Mouse (Mus musculus) intestine, embryonic 14.5 days (tissue): ENCODE results near the gene Rab11fip4. TPM values are rescaled to one million over a fixed set of nuclear protein-coding genes. Genes with fewer than 3 reads are reported as not detected.
A peak's percentile ranks its signal among the peaks of the same experiment; 100 is the strongest.
"Not testable (repeated sequence)": the region's sequence is repeated elsewhere in the genome, so short reads cannot be mapped to it uniquely, and the experiment has no call there.

Source experiments
- ATAC-seq: fragments of 200-750 bp; cut with Nextera tagmentation; replicated peaks from 2 replicates; pipeline ENCODE4 v1.8.0; 2017; ENCODE audit warnings: low read depth, moderate number of reproducible peaks, moderate TSS enrichment, moderate library complexity; ENCODE audit not compliant: low FRiP score, low TSS enrichment
- DNase-seq: peaks from one replicate; pipeline ENCODE4 v3.0.0-alpha.2; 2018; ENCODE audit warnings: low spot score
- H3K27ac ChIP-seq: fragments of 300-500 bp; sonication (generic); 2 replicates; pipeline ENCODE4 v1.5.1; 2014; ENCODE audit warnings: low read depth, mild to moderate bottlenecking, control low read depth
- H3K27me3 ChIP-seq: fragments of 300-500 bp; sonication (generic); replicated peaks from 2 replicates; pipeline ENCODE4 v1.6.1; 2014; ENCODE audit warnings: low read length, control low read depth; ENCODE audit not compliant: control insufficient read depth, insufficient read depth
- H3K36me3 ChIP-seq: fragments of 300-500 bp; sonication (generic); 2 replicates; pipeline ENCODE4 v1.6.1; 2014; ENCODE audit warnings: low read length, control low read depth; ENCODE audit not compliant: control insufficient read depth, insufficient read depth
- H3K4me1 ChIP-seq: fragments of 300-500 bp; sonication (generic); replicated peaks from 2 replicates; pipeline ENCODE4 v1.6.1; 2014; ENCODE audit warnings: low read length, control low read depth, mixed read lengths; ENCODE audit not compliant: control insufficient read depth, insufficient read depth
- H3K4me2 ChIP-seq: fragments of 300-500 bp; sonication (generic); 2 replicates; pipeline ENCODE4 v1.6.1; 2014; ENCODE audit warnings: low read length
- H3K4me3 ChIP-seq: fragments of 300-500 bp; sonication (generic); 2 replicates; pipeline ENCODE4 v1.5.1; 2014; ENCODE audit warnings: low read depth, low read length, control low read depth, mixed read lengths
- H3K9ac ChIP-seq: fragments of 300-500 bp; sonication (generic); 2 replicates; pipeline ENCODE4 v1.6.1; 2014; ENCODE audit warnings: mild to moderate bottlenecking, low read length
- H3K9me3 ChIP-seq: fragments of 300-500 bp; sonication (generic); 2 replicates; pipeline ENCODE4 v1.6.1; 2016; ENCODE audit warnings: low read length, control low read depth; ENCODE audit not compliant: control insufficient read depth
- WGBS: fragments of 180-500 bp; shearing (Covaris S2); extraction: QIAGEN DNeasy Blood & Tissue Kit; methylation state at CpG from one replicate; pipeline ENCODE4 v1.1.7; 2014; 5-methylcytosine and 5-hydroxymethylcytosine counted together
- polyA plus RNA-seq: library from polyadenylated mRNA; unstranded; fragments of >200 nt; fragmentation: Nextera tagmentation; extraction: Ambion mirVana; gene quantifications from 2 replicates; pipeline ENCODE4 v1.2.1, GENCODE M21; 2014

The Rab11fip4 gene
- polyA plus RNA-seq, 1 experiment from 2014 or later: 1.5 TPM

DNA sequence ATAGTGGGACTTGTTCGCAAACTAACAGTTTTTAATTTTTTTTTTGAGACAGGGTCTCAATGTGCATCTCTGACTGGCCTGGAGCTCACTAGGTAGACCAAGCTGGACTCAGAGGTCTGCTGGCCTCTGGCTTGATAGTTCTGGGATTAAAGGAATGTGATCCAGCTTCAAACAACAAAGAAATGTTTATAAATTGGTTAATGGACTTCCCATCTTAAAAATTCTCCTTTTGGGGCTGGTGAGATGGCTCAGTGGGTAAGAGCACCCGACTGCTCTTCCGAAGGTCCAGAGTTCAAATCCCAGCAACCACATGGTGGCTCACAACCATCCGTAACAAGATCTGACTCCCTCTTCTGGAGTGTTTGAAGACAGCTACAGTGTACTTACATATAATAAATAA lies 107.5 kb downstream of the Rab11fip4 start:
- not testable (repeated sequence) for H3K27ac ChIP-seq, H3K4me2 ChIP-seq, H3K4me3 ChIP-seq, H3K9me3 ChIP-seq, H3K9ac ChIP-seq, H3K36me3 ChIP-seq, H3K27me3 ChIP-seq, DNase-seq, ATAC-seq
- peaks cover 11% of the 10 kb centered on the region for H3K4me1 ChIP-seq
- WGBS: 89% methylated on average over 3 of the region's 4 CpGs

DNA sequence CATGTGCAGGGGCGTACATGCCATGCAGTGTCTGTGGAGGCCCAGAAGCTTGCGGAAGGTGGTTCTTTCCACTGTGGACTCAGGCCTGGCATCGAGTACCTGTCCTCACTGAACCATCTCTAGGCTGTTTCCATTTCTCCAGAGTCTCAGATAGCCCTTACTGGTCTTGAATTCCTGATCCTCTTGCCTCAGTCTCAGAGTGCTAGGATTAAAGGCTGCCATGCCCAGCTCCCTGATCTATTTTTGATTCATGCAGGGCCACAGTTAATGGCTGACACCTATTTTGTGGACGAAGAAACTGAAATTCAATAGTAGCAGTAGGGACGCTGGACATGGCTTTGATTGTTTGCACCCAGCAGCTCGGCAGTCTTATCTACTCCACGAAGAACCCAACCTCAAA lies 110.5 kb downstream of the Rab11fip4 start:
- Histone ChIP-seq H3K4me3 (no peak overlapping the region), H3K9me3 (no peaks in the 10 kb centered on the region), H3K27me3 (no peaks in the 10 kb centered on the region), H3K4me2 (no peak overlapping the region), H3K9ac (no peak overlapping the region), H3K4me1 (peaks cover 23% of the 10 kb centered on the region), H3K36me3 (0 out of 2 replicates have a peak, but pooled peaks cover 5% of the 10 kb centered on the region), H3K27ac (no peak overlapping the region)
- ATAC-seq: no peak
- no peak for DNase-seq
- WGBS: 87% methylated on average over 7 of the region's 7 CpGs

DNA sequence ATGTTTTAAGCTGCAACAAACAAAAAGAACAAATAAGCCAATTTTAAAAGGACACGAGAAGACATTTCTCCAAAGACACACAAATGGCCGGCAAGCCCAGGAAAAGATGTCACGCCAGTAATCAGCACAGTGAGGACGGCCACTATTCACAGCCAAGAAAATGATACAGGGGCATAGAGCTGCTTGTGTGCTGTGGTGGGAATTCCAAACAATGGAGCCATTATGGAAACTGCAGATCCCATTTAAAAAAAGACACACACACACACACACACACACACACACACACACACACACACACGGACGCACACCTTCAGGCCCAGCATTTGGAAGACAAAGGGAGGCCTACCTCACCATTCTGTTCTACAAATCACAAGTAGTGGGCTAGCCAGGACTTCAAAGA lies 111.1 kb downstream of the Rab11fip4 start:
- 78% methylated on average over 6 of the region's 6 CpGs for WGBS

DNA sequence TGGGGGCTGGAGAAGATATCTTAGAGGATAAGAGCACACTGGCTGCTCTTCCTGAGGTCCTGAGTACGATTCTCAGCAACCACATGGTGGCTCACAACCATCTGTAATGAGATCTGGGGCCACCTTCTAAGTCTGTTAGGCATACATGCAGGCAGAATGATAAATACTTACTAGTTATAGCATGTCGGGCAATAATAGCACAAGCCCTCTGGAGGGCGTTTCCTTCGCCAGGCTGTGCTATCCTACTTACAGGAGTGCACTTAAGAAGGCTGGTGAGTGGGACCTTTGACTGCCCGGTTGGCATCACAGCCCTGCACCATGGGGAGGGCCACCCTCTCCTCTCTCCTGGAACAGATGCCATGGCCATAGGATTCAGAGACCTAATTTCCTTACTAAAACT lies 112.4 kb downstream of the Rab11fip4 start:
- peak; percentile 19; the same call in 1 of the 2 replicates for ATAC-seq
- Histone ChIP-seq H3K4me2 (peak overlapping the region; percentile 82), H3K36me3 (0 out of 2 replicates have a peak, but pooled peaks cover 5% of the 10 kb centered on the region), H3K27me3 (no peaks in the 10 kb centered on the region), H3K4me1 (peaks cover 23% of the 10 kb centered on the region), H3K9ac (peak overlapping the region; percentile 90), H3K27ac (peak overlapping the region; percentile 99), H3K9me3 (no peaks in the 10 kb centered on the region), H3K4me3 (peak overlapping the region; percentile 84)
- WGBS: 3% methylated on average over 5 of the region's 5 CpGs
- peak; percentile 84 for DNase-seq

More for the DNA sequence above, 111.1 kb downstream of the Rab11fip4 start:
- H3K9me3 ChIP-seq: no peaks in the 10 kb centered on the region
- DNase-seq (no peak), ATAC-seq (no peak)
- no peak overlapping the region for H3K9ac ChIP-seq
- H3K27me3 ChIP-seq: no peaks in the 10 kb centered on the region
- H3K4me3 ChIP-seq: no peak overlapping the region
- H3K27ac ChIP-seq: no peak overlapping the region
- peaks cover 23% of the 10 kb centered on the region for H3K4me1 ChIP-seq
- H3K36me3 ChIP-seq: 0 out of 2 replicates have a peak, but pooled peaks cover 5% of the 10 kb centered on the region
- H3K4me2 ChIP-seq: 0 out of 2 replicates have a peak overlapping the region, but pooled peaks have one; percentile 20

DNA sequence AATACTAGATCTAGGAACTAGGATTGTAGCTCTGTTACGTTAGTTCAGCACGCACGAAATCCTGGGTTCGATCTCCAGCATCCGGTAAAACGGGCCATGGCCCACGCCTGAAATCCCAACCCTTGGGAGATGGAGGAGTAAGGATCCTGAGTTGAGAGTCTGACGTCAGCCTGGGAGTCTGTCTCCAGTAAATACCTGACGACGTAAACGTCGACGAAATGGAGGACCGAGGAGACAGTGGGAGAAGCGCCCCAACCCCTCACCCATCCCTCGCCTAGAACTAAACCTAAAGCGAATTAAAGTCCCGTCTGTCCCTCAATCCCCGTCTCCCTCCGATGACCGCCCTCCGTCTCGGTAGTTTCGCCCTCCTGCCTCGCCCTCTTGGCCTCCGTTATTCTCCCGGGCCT lies 112.9 kb downstream of the Rab11fip4 start:
- ATAC-seq: peak; percentile 72
- Histone ChIP-seq H3K4me1 (peaks cover 23% of the 10 kb centered on the region), H3K9me3 (no peaks in the 10 kb centered on the region), H3K4me3 (peak overlapping the region; percentile 84), H3K27me3 (no peaks in the 10 kb centered on the region), H3K36me3 (0 out of 2 replicates have a peak, but pooled peaks cover 5% of the 10 kb centered on the region), H3K27ac (peak overlapping the region; percentile 99), H3K9ac (peak overlapping the region; percentile 90), H3K4me2 (peak overlapping the region; percentile 82)
- under 1% methylated on average over 27 of the region's 27 CpGs for WGBS
- no peak for DNase-seq

DNA sequence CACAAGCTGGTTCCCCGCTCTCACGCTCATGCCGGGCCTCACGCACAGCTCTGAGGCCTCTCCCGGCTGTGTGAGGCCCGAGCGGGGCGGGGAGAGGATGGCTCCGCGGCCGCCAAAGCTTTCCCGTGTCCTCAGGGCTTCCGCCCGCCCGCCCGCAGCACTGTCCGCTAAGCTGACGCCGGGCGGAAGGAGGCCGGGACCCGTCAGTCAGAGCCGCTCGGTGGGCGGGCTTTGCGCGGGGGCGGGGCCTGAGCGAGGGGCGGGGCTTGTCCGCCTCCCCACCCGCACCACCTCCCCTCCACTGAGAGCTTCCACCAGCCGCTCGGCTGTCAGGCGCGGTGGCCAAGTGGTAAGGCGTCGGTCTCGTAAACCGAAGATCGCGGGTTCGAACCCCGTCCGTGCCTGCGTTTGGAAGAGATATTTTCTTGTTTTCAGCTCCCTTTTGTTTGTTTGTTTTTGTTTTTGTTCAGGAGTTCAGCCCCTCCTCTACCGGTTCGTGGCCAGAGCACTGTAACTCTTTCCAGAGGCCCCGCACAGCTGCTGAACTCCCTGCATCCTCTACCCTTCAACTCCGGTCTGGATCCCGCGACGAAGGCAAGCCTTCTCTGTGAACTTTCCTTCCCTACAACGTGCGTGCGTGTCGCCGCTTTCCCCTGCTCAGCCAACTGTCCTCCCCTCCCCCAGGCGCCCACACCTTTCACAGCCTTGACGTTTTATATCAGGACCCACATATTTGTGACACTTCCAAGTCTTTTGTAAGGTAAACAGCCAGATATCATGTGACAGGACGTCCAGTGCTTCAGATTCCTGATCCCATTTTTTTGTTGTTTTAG lies 113.5 kb downstream of the Rab11fip4 start:
- H3K9me3 ChIP-seq: no peaks in the 10 kb centered on the region
- H3K27ac ChIP-seq: peak overlapping the region; percentile 99
- 0 out of 2 replicates have a peak, but pooled peaks cover 5% of the 10 kb centered on the region for H3K36me3 ChIP-seq
- WGBS: under 1% methylated on average over 59 of the region's 61 CpGs
- H3K4me3 ChIP-seq: peak overlapping the region; percentile 84
- H3K4me1 ChIP-seq: peaks cover 23% of the 10 kb centered on the region
- DNase-seq (peak; percentile 100), ATAC-seq (peak; percentile 96)
- peaks cover 6% of the 10 kb centered on the region; the same call in 1 of the 2 replicates for H3K27me3 ChIP-seq
- peak overlapping the region; percentile 90 for H3K9ac ChIP-seq
- H3K4me2 ChIP-seq: peak overlapping the region; percentile 82

DNA sequence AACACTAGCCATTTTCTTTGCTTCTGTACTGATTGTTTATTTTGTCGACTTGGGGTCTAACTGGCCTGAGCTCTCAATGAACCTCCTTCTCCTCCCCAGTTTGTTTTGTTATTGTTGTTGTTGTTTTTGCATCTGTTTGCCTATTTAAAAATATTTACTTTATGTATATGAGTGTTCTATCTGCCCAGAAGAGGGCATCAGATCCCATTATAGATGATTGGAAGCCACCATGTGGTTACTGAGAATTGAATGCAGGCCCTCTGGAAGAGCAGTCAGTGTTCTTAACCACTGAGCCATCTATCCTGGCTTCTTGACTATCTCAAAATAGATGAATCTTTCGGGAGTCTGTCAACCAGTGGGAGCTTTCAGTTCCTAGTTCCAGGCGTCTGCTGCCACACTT lies 116.1 kb downstream of the Rab11fip4 start:
- Histone ChIP-seq H3K36me3 (no peaks in the 10 kb centered on the region), H3K4me3 (no peak overlapping the region), H3K4me2 (no peak overlapping the region), H3K4me1 (peaks cover 28% of the 10 kb centered on the region), H3K9ac (no peak overlapping the region), H3K27ac (no peak overlapping the region), H3K9me3 (no peaks in the 10 kb centered on the region), H3K27me3 (peaks cover 17% of the 10 kb centered on the region)
- DNase-seq (no peak), ATAC-seq (no peak)
- 83% methylated on average over 3 of the region's 3 CpGs for WGBS

DNA sequence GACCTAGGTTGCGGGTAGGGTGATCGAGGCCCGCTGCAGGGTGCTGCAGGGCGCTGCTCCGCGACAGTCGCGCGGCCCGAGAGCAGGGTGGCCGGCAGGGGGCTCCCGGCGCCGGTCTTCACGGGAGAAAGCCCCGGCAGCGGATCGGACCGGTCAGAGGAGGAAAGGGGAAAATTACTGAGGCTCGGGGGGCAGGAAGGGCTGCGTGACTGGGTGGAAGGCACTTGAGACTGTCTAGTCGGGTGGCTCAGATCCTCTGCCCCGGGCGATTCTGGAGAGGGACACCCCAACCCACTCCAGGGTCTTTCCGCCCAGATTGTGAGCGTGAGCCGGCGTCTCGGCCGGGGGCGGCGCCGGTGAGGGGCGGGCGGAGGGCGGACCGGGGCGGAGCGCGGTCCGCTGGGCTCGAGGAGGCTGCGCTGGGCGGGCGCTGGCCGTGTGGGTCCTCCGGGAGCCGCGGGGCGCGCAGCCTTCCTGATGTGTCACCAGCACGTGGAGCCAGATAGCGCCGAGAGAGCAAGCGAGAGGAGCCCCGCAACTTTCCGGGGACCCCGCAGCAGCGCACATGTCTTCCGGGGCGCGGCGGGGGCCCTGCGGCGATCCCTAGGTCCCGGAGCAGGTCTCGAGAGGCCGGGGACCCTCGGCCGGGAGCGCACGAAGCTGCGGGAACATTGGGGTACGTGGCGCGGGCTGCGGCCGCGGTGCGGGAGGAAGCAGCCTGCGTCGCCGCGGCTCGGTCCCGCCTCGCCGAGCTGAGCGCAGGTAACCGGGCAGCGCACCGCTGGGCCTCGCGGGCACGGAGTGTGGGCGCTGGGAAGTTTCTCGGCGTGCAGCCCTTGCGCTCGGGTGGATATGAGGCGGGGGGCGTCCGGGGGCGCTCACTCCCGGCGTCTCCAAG lies 120.1 kb downstream of the Rab11fip4 start:
- H3K4me1 ChIP-seq: peaks cover 30% of the 10 kb centered on the region
- H3K27me3 ChIP-seq: peaks cover 19% of the 10 kb centered on the region
- H3K4me2 ChIP-seq: peak overlapping the region; percentile 99
- peak overlapping the region; percentile 75 for H3K9ac ChIP-seq
- H3K9me3 ChIP-seq: no peaks in the 10 kb centered on the region
- peak overlapping the region; percentile 57 for H3K4me3 ChIP-seq
- peak overlapping the region; percentile 70 for H3K27ac ChIP-seq
- peak; percentile 87 for ATAC-seq
- WGBS: under 1% methylated on average over 104 of the region's 106 CpGs
- H3K36me3 ChIP-seq: no peaks in the 10 kb centered on the region
- peak; percentile 95 for DNase-seq
